Mouse (Mus musculus): ENCODE results near the gene Kremen1. TPM values are rescaled to one million over a fixed set of nuclear protein-coding genes. Genes with fewer than 3 reads are reported as not detected.

The Kremen1 gene
- total and polyA plus RNA-seq, 3 experiments = 5.0 to 11.8 (median 7.3) TPM

DNA sequence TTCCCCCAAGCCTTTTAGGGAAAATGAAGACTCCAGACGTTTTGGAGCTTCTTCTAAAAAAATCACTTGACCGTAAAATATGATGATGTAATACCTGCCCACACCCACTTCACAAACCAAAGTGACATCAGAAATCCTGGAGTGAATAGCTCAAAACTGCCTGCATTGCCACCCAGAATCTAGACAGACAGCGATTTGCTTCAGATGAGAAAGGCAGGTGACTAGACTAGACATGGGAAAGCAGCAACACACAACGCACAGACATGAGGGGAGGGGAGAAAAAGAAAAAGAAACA lies 10.7 kb upstream of the Kremen1 start:
- in situ Hi-C loops (cut with MboI; ENCODE audit: low pct_ligation_motif_present, low pct_unique_long_range_greater_than_20kb, low sequenced_read_pairs) (no loop called here), dilution Hi-C loops (cut with MboI; ENCODE audit: extremely low pct_ligation_motif_present, extremely low pct_unique_long_range_greater_than_20kb, low sequenced_read_pairs) (no loop called here)
- Histone ChIP-seq H3K27ac (ENCODE audit: insufficient read depth, low read depth) (no peak overlapping the region), H3K9me3 (replicated peaks; ENCODE audit: low read length) (no peaks in the 10 kb centered on the region), H3K36me3 (replicated peaks in 1 of 2; ENCODE audit: control insufficient read depth in 1 of 2, insufficient read depth in 1 of 2, low read length in 1 of 2) (no peaks in the 10 kb centered on the region), H3K4me1 (ENCODE audit: control insufficient read depth in 1 of 2, insufficient read depth in 2 of 2) (peaks cover 4 to 28% of the 10 kb centered on the region in 2 experiments), H3K9ac (ENCODE audit: insufficient read depth, low read depth) (no peak overlapping the region), H3K79me2 (replicated peaks; ENCODE audit: control insufficient read depth, extremely low read depth, insufficient read depth, poor library complexity, severe bottlenecking) (no peaks in the 10 kb centered on the region), H3K4me2 (ENCODE audit: insufficient read depth, low read depth, poor library complexity, severe bottlenecking) (no peak overlapping the region), H3K27me3 (replicated peaks) (no peaks in the 10 kb centered on the region), H3K4me3 (replicated peaks in 1 of 3; ENCODE audit: low read depth in 2 of 3, low read length in 2 of 3, poor library complexity in 1 of 3) (no peak overlapping the region)
- peak; percentile 45 for DNase-seq (ENCODE audit: extremely low read depth)
- TF ChIP-seq MAFK (IDR thresholded peaks at IDR 0.05; ENCODE audit: insufficient replicate concordance, low read length) (peak; percentile 26; the same call in 1 of the 2 replicates), EP300 (IDR thresholded peaks at IDR 0.05; ENCODE audit: low read length) (peak; percentile 51; the same call in 1 of the 2 replicates), MEF2A (IDR thresholded peaks at IDR 0.05; ENCODE audit: borderline replicate concordance, low read depth, low read length) (peak; percentile 56), MYC (IDR thresholded peaks at IDR 0.05; ENCODE audit: low read depth, low read length) (no peak), JUND (conservative IDR thresholded peaks at IDR 0.05; ENCODE audit: low read depth, low read length) (peak; percentile 55), TBP (conservative IDR thresholded peaks at IDR 0.05; ENCODE audit: low read depth, low read length) (no peak), MAZ (IDR thresholded peaks at IDR 0.05; ENCODE audit: low read depth, low read length) (0 out of 2 replicates have a peak, but pooled peaks have one; percentile 27), JUN (IDR thresholded peaks at IDR 0.05; ENCODE audit: insufficient read depth, low read depth, low read length) (peak; percentile 25), CTCF (conservative IDR thresholded peaks at IDR 0.05 in 1 of 2, IDR thresholded peaks at IDR 0.05 in 1 of 2; ENCODE audit: low read depth in 2 of 2, low read length in 2 of 2) (no peak), ETS1 (conservative IDR thresholded peaks at IDR 0.05; ENCODE audit: low read depth, low read length) (peak; percentile 52), BHLHE40 (IDR thresholded peaks at IDR 0.05; ENCODE audit: low read depth, low read length) (peak; percentile 24; the same call in 1 of the 2 replicates)

DNA sequence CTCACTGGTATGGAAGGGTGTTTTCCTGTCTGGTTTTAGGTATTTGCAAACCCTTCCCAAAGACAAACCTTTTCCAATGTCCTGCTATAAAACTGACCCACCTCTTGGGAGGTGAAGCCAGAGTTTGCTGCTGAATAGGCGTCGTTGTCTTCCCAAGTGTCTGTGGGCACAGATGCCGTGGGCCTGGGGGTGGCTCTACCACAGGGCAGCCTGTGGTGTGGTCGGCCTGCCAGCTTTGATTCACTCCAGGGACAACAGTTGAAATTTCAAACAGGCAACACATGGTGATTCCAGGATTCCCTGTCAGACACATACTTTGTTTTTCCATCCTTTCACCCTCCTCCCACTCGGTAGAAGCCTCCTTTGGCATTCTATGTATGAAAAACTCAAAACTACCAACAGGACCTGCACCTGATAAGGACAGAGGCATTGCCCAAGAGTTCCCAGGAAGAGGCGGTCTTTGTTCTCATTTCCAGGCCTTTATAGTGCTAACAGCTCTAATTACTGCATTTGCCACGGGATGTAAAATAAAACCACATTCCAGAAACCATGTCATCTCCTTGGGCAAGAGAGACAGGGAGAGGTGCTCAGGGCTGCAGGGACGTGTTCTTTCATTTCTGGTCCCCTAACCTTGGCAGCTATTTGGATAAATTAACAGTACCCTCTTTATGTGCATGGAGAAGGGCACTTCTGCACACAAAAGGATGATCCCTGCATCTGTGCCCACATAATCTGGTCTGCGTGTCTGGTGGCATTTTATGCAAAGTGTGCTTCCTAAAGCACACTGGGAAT lies 10.1 kb upstream of the Kremen1 start:
- Histone ChIP-seq H3K27ac (ENCODE audit: insufficient read depth, low read depth) (no peak overlapping the region), H3K27me3 (replicated peaks) (no peaks in the 10 kb centered on the region), H3K36me3 (replicated peaks in 1 of 2; ENCODE audit: control insufficient read depth in 1 of 2, insufficient read depth in 1 of 2, low read length in 1 of 2) (no peaks in the 10 kb centered on the region), H3K9ac (ENCODE audit: insufficient read depth, low read depth) (no peak overlapping the region), H3K9me3 (replicated peaks; ENCODE audit: low read length) (no peaks in the 10 kb centered on the region), H3K4me2 (ENCODE audit: insufficient read depth, low read depth, poor library complexity, severe bottlenecking) (no peak overlapping the region), H3K4me3 (replicated peaks in 1 of 3; ENCODE audit: low read depth in 2 of 3, low read length in 2 of 3, poor library complexity in 1 of 3) (no peak overlapping the region), H3K4me1 (ENCODE audit: control insufficient read depth in 1 of 2, insufficient read depth in 2 of 2) (peaks cover 4 to 26% of the 10 kb centered on the region in 2 experiments), H3K79me2 (replicated peaks; ENCODE audit: control insufficient read depth, extremely low read depth, insufficient read depth, poor library complexity, severe bottlenecking) (no peaks in the 10 kb centered on the region)
- dilution Hi-C loops (cut with MboI; ENCODE audit: extremely low pct_ligation_motif_present, extremely low pct_unique_long_range_greater_than_20kb, low sequenced_read_pairs) = no loop called here
- no peak for DNase-seq (ENCODE audit: extremely low read depth)
- TF ChIP-seq IRF4 (IDR thresholded peaks at IDR 0.05; ENCODE audit: low read depth, low read length) = 0 out of 2 replicates have a peak, but pooled peaks have one; percentile 48
- no peak for TF ChIP-seq MAX (IDR thresholded peaks at IDR 0.05; ENCODE audit: low read length)
- no peak for TF ChIP-seq ZMIZ1 (IDR thresholded peaks at IDR 0.05; ENCODE audit: low read depth, low read length)
- no peak for TF ChIP-seq SIN3A (IDR thresholded peaks at IDR 0.05; ENCODE audit: low read length)
- no peak for TF ChIP-seq MYC (IDR thresholded peaks at IDR 0.05; ENCODE audit: low read depth, low read length)
- in situ Hi-C loops (cut with MboI; ENCODE audit: low pct_ligation_motif_present, low pct_unique_long_range_greater_than_20kb, low sequenced_read_pairs) = no loop called here

Measured in CH12.LX (cell line).